Mouse (Mus musculus): ENCODE measurements around the gene Ice2.

Ice2 gene
- long read RNA-seq, experiment 1, full-length matches to known transcripts, result 2 of 3 reads
- long read RNA-seq, experiment 1, partial matches to known transcripts, result 0 of 3 reads
- long read RNA-seq, experiment 1, other reads (novel, unspliced or antisense), result 1 of 3 reads
- long read RNA-seq, experiment 2, full-length matches to known transcripts, result 1 of 5 reads
- long read RNA-seq, experiment 2, partial matches to known transcripts, result 4 of 5 reads
- long read RNA-seq, experiment 2, other reads (novel, unspliced or antisense), result 0 of 5 reads

GRCm38 (mm10) chr9:69397760-69398452 lies at the start of gene Ice2:
Gene Ice2, plus strand, starts transcription at chr9:69397906.
- intact Hi-C loops (cut with DNase I), result no loop called here

- intact Hi-C loops (cut with DNase I), result no loop called here
Observed at GRCm38 (mm10) chr9:69349537-69349936, 48.2 kb upstream of the Ice2 start.

- intact Hi-C loops (cut with DNase I), result no loop called here
Observed at GRCm38 (mm10) chr9:69354228-69354627, 43.5 kb upstream of the Ice2 start.

- intact Hi-C loops (cut with DNase I), result no loop called here
Observed at GRCm38 (mm10) chr9:69357834-69358233, 39.9 kb upstream of the Ice2 start.

- intact Hi-C loops (cut with DNase I), result no loop called here
Observed at GRCm38 (mm10) chr9:69358797-69359196, 38.9 kb upstream of the Ice2 start.

- intact Hi-C loops (cut with DNase I), result no loop called here
Observed at GRCm38 (mm10) chr9:69361951-69362445, 35.7 kb upstream of the Ice2 start.

- intact Hi-C loops (cut with DNase I), result no loop called here
Observed at GRCm38 (mm10) chr9:69362766-69363165, 34.9 kb upstream of the Ice2 start.

GRCm38 (mm10) chr9:69364117-69364516 lies 33.6 kb upstream of the Ice2 start:
- intact Hi-C loops (cut with DNase I), result no loop called here

- intact Hi-C loops (cut with DNase I), result no loop called here
Observed at GRCm38 (mm10) chr9:69367055-69367454, 30.7 kb upstream of the Ice2 start.

GRCm38 (mm10) chr9:69368071-69368470 lies 29.6 kb upstream of the Ice2 start:
- intact Hi-C loops (cut with DNase I), result no loop called here

- intact Hi-C loops (cut with DNase I), result no loop called here
Observed at GRCm38 (mm10) chr9:69371046-69371724, 26.5 kb upstream of the Ice2 start.

GRCm38 (mm10) chr9:69372871-69373270 lies 24.8 kb upstream of the Ice2 start:
- intact Hi-C loops (cut with DNase I), result no loop called here

- intact Hi-C loops (cut with DNase I), result no loop called here
Observed at GRCm38 (mm10) chr9:69376982-69377653, 20.6 kb upstream of the Ice2 start.

- intact Hi-C loops (cut with DNase I), result no loop called here
Observed at GRCm38 (mm10) chr9:69377654-69378045, 20.1 kb upstream of the Ice2 start.

GRCm38 (mm10) chr9:69380546-69380945 lies 17.2 kb upstream of the Ice2 start:
- intact Hi-C loops (cut with DNase I), result no loop called here

GRCm38 (mm10) chr9:69381741-69382140 lies 16.0 kb upstream of the Ice2 start:
- intact Hi-C loops (cut with DNase I), result no loop called here

GRCm38 (mm10) chr9:69384475-69384874 lies 13.2 kb upstream of the Ice2 start:
- intact Hi-C loops (cut with DNase I), result no loop called here

GRCm38 (mm10) chr9:69384905-69385304 lies 12.8 kb upstream of the Ice2 start:
- intact Hi-C loops (cut with DNase I), result no loop called here

GRCm38 (mm10) chr9:69387296-69387695 lies 10.4 kb upstream of the Ice2 start:
- intact Hi-C loops (cut with DNase I), result no loop called here

- intact Hi-C loops (cut with DNase I), result no loop called here
Observed at GRCm38 (mm10) chr9:69390631-69391030, 7.1 kb upstream of the Ice2 start.

GRCm38 (mm10) chr9:69394234-69394633 lies 3.5 kb upstream of the Ice2 start:
- intact Hi-C loops (cut with DNase I), result no loop called here

- intact Hi-C loops (cut with DNase I), result no loop called here
Observed at GRCm38 (mm10) chr9:69397432-69397759, 310 bp upstream of the Ice2 start.
